Mouse (Mus musculus) adrenal gland, postnatal 36 days (tissue): ENCODE data around the gene Tekt4. TPM values are rescaled to one million over a fixed set of nuclear protein-coding genes. Genes with fewer than 3 reads are reported as not detected.

ENCODE experiments used
- DNase-seq, 2 experiments: peaks; one replicate each; pipeline ENCODE4 v3.0.0; 2021; ENCODE audit warnings: mixed read lengths in 1 of 2
- long read RNA-seq, 2 experiments: library from polyadenylated mRNA; stranded (forward); transcript quantifications; one replicate each; pipeline ENCODE4 v2.0.0; 2021; ENCODE audit warnings: borderline sequencing depth in 2 of 2
- total RNA-seq, 2 experiments: library from RNA; stranded (reverse); gene quantifications; 2 replicates each; pipeline ENCODE4 v1.2.3; 2021

The Tekt4 gene
- total RNA-seq, result not detected
- long read RNA-seq, experiment 1, result 0 reads
- long read RNA-seq, experiment 2, result 0 reads

DNA sequence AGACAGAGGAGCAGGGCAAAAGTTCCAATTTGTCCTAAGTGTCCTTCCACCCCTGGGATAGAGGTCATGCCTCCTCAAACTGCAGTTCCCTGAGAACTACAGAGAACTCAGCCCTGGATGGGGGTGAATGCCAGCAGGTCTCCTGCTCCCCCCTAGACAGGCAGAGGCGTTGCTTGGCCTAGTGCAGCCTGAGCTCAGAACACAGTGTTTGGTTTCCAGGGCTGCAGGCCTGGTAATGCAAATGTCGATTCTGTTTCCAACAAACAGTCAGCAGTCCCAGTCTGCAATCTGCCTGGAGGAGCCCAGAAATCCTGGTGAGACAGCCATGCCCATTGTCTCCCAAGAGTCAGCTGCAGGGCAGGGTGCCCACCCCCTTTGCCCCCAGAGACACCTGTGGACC is at the start of gene Tekt4:
Tekt4 (plus strand) TSS at position 344 of the 400 bp plus-strand sequence.
- no peak for DNase-seq

DNA sequence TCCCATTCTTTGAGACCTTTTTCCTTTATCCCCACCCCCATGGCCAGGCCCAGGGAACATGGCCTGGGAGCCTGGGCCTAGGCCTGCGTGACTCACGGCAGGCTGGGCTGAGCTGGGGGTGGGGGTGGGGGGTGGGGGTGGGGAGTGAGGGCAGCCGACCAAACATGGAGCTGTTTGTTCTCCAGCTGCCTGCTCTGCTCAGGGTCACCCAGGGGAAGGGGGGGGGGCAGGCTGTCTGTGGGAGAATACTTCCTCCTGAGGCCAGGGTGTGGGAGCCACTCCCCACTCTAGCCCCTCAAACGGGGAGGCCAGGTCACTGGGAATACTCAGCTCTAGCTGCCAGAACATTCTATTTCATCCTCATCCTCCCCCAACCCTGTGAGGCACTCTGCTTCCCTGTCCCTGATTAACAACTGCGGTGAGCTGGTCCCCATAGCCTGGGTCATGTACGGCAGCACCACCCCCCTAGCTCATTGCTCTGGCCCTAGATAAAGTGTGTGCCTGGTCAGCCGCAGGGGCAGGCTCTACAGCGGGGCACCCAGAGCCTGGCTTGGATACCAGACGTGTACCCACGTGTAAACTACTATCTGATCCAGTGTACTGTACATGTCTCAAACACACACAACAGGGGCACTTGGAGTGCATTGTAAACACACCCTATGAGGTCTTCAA is 49.1 kb upstream of the Tekt4 start:
- peak; percentile 43 to 76 for DNase-seq

DNA sequence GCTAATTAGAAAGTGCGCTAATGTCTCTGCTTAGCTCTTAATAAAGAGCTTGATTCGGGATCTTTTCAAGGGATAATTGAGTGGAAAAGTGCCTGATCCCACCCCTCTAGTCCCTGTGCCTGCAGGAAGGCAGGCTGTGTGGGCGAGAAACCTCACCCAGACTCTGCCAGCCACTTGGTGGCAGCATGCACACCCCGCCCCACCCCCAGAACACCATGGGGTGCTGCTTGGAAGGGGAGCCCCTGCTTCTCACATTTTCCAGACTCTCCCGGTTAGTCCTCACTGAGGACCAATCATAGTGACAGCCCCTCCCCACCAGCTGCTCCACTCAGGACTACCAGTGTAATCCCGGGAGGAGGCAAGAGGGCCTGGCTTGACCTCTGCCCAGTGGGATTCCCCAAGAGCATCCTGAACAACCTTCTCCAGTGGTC is 48.4 kb upstream of the Tekt4 start:
- peak; percentile 55 to 76 for DNase-seq

DNA sequence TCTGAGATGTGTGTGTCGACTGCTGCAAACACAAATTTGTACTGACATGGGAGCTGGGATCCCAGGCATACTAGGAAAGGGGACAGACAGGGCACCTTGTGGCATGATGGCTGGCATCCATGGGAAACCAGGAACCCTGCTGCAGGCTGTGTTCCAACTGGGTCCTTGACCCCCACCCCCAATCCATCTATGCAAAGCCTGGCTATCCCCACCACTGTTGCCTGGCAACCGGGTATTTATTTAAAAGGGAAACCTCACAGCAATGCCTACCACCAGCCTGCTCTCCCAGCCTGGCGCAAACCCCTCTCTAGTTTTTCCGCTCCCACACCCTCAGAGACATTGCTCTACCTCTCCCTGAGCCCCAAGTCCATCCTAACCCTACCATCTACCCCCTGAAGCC is 47.1 kb upstream of the Tekt4 start:
- DNase-seq, result peak; percentile 60 to 71

DNA sequence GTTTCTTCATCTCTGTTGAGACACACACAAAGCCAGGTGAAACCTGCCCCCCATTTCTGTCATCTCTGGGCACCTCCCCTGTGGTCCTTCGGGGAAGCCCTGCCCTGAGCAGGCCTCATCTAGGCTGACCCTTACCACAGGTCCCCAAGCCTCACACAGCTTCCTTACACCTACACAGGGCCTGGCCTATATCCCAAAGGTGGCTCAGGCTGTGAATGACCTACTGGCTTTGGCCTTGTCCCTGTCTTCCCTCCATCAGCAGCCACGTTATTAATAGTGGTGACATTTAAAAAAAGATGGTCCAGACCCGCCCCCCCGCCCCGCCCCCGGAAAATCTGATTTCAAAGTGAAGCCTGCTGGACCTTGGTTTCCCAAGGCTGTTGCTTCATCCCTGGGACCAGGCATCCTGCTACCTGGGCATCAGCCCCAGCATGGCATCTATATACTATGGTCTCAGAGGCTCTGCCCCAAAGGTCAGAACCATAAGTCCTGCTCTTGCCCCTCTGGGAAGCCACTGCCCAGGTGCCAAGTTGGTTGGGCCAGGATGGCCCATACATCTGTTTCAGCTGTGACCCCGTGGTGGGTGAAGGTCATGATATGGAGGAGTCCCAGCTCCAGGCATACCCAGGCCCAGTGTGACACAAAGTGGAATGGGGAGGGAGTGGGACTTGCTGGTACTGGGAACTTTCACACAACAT is 46.0 kb upstream of the Tekt4 start:
- peak; percentile 47 to 53 for DNase-seq

DNA sequence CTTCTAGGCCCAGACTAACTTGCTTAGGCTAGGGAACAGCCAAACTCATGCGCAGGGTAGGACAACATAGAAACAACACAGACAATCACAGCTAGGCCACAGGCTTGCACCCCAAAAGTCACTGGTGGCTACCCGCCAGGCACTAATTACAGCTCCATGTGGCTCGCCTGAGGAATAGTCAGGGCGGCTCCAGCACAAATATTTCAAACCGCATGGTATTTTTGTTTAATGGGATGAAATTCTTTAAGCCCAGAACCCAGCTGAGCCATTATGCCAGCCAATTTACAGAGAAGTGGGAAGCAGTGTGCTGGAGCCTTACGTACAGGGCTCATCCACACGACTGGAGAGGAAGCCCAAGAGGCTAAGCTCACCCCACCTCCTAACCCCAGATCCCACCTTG is 44.8 kb upstream of the Tekt4 start:
- no peak for DNase-seq

DNA sequence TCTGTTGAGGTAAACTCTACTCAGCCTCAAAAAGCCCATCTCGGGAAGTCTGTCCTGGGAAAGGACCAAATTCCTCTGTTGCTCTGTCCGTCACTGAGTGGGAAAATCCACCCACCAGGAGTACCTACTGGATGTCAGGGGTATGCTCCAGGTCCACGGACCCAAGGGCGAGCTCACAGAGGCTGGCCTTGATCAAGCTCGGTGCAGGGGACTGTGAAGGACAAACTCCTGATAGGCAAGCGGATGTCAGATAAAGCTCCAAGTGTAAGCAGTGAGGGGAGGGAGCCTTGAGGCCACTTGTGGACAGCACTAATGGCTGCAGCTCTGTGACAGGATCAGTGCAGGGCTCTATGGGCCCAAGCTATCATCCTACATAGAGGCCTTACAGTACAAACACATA is 44.2 kb upstream of the Tekt4 start:
- DNase-seq, result peak; percentile 55 to 72

DNA sequence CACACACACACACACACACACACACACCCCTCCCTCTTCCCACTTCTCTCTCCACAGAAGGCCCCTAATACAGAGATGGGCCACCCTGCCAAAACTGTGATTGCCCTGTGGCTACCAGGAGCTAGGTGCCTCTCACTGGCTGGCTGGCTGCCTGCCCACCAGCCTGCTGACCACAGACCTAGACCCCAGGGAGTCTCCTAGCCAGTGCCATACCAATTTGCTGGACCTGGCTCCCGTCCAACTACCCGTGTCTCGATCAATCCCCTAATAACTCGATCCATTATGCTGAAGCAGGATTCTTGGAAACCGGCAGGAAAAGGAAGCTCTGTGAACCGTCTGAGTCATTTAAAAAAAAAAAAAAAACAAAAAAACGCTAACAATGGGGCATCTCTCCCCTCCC is 43.6 kb upstream of the Tekt4 start:
- no peak for DNase-seq

DNA sequence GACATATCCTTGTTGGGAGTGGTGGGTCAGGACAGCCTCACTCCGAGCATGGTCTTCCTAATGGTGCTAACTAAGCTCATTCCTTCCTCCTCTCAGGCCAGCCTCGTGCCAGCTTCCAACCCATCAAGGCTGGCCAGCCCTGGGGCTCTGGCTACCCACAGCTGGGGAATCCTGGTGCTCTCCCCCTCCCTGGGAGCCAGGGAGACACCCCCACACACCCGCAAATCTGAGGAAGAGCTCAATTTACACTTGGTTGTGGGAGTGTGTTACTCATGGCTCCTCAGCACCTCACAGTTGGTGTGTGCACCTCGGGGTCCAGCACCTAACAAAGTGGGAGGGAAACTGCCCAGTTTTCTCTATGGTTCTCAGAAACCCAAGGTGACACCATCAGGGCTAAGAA is 43.2 kb upstream of the Tekt4 start:
- no peak for DNase-seq

DNA sequence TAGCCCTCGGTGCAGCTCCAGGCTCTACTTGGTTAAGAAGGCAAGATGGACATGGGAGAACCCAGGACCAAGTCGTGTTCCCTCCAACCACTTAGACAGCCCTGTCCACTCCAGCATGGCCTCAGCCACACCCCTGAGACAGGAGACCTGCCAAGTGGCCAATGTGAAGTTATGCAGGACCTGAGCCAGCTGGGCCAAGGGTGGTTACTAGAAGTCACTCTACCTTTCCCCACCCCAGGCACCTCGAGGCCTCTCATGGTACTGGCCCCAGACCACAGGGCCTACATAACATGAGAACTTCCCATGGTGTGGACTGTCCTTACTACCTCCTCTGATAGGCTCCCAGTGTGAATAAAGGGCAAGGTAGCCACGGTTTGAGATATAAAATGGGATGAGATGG is 40.2 kb upstream of the Tekt4 start:
- peak; percentile 39 to 58 for DNase-seq

DNA sequence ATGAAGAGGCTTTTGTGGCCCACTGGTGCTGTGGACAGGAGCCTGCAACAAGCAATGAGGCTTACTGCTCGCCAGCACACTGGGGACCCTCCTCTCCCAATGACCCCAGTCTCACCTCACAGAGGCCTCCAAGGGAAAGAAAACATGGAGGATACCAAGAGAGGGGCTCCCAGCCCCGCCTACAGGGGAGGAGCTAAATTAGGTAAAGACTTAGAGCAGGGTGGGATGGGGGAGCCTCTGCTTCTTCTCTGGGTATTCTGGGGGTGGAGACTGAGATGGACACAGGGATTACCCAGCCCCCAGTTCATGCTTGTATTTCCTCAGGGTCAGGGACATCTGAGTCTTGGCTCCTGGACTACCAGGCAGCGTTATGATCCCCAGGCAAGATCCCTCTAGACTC is 39.5 kb upstream of the Tekt4 start:
- no peak for DNase-seq

DNA sequence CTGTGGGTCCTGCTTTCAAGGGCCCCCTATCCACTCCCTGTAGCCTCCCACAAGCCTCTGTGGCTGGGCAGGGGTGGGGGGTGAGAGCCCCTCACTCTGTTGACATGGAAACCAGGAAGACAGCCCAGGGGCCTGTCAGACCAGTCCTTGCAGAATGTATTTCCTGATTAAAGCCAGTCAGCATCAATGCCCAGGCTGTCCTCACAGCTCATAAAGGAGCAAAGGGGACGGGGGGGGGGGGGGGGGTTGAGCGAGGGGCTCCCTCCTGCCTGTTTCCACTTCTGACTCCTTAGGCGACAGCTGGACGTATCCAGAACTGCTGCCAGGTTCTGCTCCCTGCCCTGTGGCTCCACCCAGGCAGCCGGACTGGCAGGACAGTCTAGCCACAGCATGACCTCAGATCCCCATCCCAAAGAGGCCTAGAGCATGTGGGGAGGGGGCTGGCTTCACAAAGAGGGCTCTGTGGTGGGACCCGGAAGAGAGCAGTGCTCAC is 38.9 kb upstream of the Tekt4 start:
- DNase-seq, result peak in 1 of 2 experiments; percentile 60

DNA sequence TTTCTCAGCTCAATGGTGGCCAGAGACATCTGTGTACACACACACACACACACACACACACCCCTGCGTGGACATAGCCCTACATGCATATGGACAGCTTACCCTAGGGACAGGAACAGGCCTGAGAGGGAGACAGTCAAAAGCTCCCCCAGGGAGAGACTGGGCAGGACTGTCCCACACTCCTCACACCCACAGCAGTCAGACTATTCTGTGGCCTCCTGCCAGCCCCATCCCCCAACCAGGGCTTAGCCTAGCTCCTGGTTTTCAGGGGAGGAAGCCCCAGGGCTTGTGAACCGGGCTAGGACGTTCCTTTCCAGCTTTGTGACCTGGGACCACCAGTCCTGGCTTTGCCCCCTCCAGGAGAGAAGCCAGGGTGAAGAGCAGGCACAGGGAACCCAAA is 38.2 kb upstream of the Tekt4 start:
- DNase-seq, result peak in 1 of 2 experiments; percentile 76

DNA sequence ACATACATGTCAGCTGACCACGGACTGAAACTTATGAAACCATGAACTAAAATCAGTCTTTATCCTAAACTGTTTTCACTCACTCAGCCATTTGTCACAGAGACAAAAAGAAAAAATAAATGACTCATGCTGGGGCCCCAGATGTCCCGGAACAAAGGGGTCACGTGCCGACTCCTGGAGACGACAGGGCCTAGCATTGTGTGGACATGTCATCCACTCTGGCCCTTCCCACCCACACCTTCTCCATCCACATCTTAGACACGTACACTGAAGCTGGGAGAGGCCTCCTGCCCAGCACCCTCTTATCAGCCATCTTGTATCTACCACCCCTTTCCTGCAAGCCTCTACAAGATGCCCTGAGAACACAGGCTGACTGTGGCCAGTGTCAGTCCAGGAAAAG is 36.4 kb upstream of the Tekt4 start:
- peak; percentile 45 to 58 for DNase-seq

DNA sequence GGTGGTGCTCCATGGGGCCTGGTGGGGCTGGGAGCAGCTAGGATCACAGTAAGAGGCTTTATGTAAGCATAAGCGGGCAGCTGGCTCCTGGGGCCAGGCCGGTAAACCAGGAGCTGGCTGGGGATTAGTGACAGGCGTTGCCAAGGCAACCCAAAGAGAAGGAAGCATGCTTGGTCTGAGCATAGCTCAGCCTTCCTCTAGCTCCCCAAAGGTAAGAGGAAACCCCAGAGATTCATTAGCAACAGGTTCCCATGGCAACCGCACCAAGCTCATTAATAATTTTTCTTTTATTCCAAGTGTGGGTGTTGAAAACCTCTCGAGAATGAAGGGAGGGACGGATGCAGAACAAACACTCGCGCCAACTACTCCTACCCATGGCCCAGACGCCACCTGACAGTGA is 35.5 kb upstream of the Tekt4 start:
- DNase-seq, result no peak

DNA sequence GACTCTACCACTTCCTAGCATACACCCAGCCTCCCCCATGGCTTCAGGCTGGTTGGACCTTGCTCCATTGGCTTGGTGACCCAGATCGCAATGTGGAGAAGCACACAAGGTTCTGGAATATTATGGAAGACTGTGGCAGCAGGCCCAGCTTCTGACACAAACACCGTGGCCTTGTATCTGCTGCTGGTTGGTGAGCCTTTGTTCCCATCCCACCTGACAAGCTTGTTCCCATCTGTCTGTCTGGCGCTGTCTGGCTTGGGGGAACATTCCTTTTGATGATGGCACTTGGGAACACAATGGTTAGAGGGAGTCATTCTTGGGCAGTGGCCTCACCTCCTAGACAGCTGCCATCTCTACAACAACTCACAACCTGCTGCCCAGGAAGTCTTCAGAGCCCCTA is 33.4 kb upstream of the Tekt4 start:
- peak in 1 of 2 experiments; percentile 43 for DNase-seq

DNA sequence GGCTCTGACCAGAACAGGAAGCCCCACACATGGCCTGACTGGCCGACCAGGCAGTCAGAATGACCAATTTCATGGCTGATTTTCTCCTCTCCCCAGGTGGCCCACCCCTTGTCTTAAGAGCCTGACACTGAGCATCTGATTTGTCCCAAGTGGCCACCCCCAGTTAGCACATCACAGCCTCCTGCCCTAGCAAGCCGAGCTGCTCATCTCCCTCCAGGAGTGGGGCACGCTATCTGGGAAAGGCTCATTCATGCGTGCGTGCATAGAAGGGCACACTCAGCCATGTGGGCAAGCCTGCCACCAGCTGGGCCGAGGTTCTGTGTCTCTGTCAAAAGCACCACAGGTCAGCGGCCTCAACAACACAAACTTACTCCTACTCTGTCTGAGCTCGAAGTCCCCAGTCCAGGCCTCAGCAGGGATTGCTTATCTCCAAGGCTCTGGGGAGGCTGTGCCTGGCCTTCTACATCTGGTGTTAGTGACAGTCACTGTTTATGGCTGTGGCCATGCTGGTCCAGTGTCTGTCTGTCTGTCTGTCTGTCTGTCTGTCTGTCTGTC is 29.8 kb upstream of the Tekt4 start:
- no peak for DNase-seq

DNA sequence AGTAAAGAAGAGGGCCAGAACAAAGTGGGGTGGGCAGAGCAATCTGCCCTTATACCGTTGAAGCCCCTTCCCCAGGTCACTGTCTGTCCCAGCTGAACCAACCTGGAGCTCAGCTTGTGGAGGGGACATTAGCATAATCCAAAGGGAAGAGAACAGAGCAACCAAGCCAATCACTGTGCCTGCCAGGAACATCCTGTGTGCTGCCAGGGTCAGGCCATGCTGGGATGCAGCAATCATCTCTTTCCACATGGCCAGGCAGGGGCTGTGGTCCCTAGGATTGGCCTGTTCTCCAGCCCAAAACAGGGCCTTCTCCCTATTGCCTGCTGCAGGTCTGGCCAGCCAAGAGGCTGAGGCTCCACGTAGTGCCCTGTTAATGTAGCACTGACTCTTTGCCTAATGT is 28.4 kb upstream of the Tekt4 start:
- DNase-seq, result no peak

DNA sequence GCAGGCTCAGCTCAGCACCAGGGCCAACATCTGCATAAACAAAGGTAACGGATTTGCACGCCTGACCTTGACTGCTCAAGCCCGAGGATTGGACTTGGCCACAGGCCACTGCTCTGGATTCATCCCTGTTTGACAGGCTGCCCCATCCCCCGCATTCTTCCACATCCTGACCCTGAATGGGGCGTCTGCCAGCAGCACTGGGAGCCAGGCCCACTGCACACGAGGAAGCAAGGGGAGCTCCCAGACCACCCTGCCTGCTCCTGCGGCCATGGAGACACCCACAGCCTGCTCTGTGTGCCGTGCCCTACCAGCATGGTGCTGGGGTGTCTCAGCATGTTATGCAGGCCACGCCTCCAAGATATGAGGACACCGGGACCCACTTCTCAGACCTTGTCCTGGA is 27.0 kb upstream of the Tekt4 start:
- DNase-seq, result peak; percentile 86 to 87

DNA sequence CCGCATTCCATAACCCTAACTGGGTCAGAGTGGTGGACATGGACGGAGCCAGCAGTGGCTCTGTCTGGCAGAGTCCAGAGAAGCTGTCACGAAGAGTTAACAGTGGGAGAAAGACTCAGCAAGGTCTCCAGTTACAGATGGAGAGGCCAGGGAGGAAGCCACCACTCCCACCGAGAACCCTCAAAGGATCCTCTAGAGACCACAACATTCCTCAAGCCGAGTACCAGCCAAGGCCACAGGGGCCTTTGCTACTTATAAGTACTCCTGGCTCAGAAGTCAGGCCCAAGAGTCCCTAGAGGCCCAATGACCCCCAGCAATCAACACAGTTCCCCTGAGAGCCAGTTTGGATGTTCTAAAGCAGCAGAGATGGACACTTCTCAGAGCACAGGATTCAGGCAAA is 25.2 kb upstream of the Tekt4 start:
- no peak for DNase-seq

DNA sequence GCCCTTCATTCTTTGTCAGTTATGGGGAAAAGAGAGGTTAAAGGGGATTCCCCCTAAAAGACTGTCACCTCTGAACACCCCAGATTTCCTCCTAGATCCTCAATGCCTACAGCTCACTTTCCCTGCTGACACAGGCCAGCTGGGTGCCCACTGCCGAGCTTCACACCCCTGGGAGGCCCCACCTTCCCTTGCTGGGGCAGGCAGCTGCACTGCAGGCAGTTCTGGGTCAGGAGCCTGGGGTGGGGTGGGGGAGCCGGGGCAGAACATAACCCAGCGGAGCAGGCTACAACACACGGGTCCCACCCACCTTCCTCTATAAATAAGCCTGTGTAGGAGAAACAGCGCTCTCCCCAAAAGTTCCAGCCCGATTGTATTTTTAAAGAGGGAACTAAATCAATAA is 24.5 kb upstream of the Tekt4 start:
- no peak for DNase-seq

DNA sequence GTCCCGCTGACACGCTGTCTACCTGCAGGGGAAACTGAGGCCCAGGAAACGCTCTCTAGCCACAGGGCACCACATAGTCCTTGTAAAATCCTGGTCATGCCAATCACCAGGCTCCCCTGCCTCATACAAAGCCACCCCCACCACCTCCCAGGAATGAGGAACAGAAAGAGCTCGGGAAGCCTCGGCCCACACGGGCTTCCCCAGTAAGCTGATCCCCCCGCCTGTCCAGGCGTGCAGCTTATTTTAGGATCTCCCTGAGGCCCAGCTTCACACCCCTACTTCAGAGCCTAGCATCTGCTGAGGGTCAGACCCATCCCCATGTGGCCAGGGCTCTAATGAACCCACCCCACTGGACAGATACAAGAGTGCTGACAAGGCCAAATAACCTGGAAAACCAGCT is 23.9 kb upstream of the Tekt4 start:
- DNase-seq, result no peak

DNA sequence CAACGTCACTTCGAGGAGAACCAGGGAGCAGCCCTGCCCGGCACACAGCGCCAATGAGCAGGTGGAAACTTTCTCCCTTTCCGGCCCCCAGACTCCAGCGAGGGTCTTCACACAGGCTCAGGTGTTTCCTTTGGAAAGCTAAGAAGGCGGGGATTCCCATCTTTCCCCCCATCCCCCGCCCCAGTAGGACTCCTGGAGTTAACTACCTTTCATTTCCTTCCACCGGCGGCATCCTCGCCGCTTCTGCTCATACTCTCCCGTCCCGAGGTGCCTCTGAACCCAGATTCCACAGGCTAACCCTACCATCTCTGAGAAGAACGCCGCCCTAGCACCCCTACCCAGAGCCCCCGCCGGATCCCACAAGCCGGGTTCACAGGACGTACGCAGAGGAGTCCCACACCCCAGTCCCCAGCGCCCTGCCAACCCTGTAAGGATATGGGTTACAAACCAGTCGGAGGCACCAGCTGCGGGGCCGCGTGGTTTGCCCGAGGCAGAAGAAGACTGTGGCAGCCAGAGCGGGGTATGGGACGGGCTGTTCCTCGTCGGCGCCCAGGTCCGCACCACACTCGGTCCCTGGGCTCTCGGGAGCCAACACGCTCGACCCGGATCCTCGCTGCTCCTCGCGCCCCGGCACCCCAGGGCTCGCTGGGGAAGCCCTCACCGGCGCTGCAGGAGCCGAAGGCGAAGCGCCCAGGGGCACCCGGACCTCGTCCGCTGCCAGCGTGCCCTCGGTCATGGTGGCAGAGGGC is 21.8 kb upstream of the Tekt4 start:
- peak; percentile 55 to 56 for DNase-seq
